Mouse (Mus musculus): ENCODE measurements around the gene Ccm2. TPM values are rescaled to one million over a fixed set of nuclear protein-coding genes. Genes with fewer than 3 reads are reported as not detected.

The Ccm2 gene
- total RNA-seq, 2 experiments from 2014 or later, result 28.3 to 29.6 TPM

DNA sequence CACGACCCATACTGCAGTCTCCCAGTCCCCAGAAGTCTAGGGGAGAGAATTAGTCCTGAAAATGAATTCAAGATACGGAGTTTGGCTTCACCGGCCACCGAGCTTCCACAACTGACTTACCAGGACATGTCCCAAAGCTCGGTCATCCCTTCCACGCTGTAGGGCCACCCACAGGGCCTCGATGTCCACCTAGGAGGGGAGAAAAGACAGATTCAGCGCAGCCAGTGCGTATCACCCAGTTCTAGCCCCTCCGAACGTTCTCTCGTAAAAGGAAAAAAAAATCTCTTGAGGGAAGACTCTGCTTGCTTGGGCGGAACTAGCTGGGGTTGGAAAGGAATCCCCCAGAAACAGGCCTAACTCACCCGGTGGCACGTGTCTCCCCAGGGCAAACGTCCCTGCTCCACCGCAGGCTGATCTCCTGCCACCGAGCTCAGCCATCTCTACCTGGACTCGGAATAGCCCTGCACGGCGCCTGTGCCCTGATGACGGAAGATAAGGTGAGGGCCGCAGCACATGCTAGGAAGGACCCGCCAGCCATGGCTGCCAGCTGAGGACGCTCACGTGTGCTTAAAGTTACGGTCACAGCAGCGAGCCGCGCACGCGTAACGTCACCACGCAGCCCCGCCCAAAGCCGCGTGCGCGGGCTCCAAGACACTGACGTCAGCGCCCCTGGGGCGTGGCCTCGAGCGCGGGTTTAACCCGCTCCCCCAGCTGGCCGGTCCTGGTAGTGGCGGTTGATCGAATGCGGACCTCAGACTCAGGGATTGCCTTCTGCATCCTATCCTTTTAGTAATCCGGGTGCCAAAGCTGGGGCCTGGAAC is 18.3 kb upstream of the Ccm2 start:
- DNase-seq, result peak; percentile 98 to 99
- intact Hi-C loops (cut with DNase I), result loop anchor here (2.0 to 5.0 kb wide), 2 partner anchors 56 to 99 kb away; partner anchors contain the start of gene Tbrg4

DNA sequence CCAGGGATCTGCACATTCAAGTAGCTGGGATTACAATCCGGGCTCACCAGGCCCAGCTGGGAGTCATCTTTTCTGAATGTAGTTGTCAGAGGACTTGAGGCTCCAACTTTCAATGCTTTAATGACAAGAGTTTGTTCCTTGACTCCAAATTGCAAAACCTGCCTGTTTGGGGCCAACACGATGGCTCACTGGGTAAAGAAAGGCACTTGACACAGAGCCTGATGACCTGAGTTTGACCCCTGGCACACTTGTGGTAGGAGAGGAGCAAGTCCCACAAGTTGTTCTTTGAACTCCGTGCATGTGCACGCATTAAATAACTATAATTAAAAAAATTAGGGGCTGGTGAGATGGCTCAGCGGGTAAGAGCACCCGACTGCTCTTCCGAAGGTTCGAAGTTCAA is 16.7 kb upstream of the Ccm2 start:
- DNase-seq, result no peak
- intact Hi-C loops (cut with DNase I), result loop anchor here (2.0 to 5.0 kb wide), 2 partner anchors 57 to 97 kb away; partner anchors contain the start of gene Tbrg4

DNA sequence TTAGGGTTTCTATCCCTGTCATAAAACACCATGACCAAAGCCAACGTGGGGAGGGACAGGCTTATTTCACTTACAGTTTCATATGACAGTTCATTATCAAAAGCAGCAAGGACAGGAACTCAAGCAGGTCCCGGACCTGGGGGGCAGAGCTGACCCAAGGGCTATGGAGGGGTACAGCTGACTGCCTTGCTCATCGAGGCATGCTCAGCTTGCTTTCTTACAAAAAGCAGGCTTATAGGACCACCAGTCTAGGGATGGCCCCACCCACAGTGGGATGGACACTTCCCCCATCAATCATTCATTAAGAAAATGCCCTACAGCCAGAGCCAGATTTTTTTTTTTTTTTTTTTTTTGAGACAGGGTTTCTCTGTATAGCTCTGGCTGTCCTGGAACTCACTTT is 15.9 kb upstream of the Ccm2 start:
- intact Hi-C loops (cut with DNase I), result no loop called here
- no peak for DNase-seq

DNA sequence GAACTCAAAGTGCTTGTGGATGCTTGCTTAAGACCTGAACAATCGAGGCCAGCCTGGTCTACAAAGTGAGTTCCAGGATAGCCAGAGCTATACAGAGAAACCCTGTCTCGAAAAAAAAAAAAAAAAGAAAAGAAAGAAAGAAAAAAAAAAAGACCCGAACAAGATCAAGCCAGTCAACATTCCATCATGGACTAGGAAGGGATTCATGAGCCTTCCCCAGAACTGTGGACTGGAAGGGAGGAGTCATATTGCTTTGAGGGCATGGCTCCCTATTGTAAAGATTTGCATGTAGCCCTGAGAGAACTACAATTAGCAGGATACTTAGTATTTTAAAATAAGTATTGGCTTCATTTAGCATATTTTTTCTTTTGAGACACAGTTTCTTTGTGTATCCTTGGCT is 2.0 kb upstream of the Ccm2 start:
- intact Hi-C loops (cut with DNase I), result loop anchor here (5.0 kb wide), 2 partner anchors 72 to 83 kb away; partner anchors contain the start of gene Tbrg4
- DNase-seq, result no peak

DNA sequence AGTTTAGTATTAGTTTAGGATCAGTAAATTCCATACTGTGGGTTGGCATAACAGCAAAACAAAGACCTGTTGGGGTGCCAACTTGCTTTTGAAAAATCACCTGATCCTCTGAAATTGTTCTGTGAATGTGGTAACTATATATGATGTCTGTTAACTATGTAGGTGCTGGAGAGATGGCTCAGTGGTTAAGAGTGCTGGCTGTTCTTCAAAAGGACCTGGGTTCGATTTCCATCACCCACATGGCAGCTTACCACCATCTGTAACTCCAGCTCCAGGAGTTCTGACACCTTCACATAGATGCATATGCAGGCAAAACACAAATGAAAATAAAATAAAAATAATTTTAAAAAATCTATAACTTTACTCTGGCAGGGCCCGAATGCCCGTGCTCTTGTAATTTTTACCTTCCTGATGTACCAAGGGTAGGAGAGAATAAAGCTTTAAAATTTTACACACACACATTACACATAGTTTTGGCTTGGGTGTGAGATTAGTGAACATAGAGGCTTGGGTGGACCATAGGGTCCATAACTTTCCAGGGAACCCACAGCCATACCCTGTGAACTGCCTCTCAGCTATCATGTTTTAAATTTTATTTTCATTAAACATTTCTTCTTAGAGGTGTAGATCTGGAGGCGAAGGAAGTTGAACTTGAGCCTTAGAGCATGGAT is 1.4 kb upstream of the Ccm2 start:
- intact Hi-C loops (cut with DNase I), result loop anchor here (5.0 kb wide), 2 partner anchors 73 to 82 kb away; partner anchors contain the start of gene Tbrg4
- DNase-seq, result no peak

DNA sequence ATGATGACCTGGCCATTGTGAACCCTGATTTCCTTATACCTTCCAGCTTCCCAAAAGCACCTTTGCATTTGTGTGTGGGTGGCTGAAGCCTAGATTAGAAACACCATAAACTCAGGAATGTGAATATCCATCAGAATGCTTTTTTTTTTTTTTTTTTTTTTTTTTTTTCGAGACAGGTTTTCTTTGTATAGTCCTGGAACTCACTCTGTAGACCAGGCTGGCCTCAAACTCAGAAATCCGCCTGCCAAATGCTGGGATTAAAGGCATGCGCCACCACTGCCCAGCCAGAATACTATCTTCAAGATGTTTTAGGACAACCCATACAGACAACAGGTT is 862 bp upstream of the Ccm2 start:
- intact Hi-C loops (cut with DNase I), result loop anchor here (5.0 kb wide), 2 partner anchors 74 to 81 kb away; partner anchors contain the start of gene Tbrg4
- no peak for DNase-seq

DNA sequence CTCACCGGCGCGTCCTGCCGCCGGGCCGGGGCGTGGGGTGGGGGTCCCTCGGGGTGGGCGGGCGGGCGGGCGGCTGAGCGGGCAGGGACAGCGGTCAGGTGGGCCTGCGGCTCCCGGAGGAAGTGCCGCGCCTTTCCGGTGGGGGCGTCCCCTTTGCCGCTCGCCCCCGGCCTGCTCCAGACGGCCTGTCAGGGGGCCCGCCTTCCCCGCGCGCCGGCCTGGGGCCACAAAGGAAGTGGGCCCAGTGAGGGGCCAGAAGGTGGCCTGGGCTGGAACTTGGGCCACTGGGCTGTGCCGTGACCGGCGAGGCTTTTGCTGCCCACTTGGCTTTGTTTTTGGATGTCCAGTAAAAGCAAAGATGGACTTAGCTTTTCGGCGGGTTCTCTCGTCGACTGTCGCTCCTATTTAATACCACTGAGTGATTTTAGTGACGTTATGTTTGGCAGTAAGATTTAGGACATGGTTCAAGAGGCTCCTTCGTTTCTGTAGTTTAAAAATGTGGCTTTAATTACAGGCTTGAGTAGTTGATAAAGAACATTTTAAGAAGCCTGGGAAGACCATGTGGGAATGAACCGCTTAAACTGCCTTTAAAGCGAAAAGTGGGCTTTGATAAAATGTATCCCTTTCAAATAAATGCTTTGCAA is 472 bp downstream of the Ccm2 start:
- peak; percentile 81 to 84 for DNase-seq
- intact Hi-C loops (cut with DNase I), result loop anchor here (5.0 kb wide), 2 partner anchors 75 to 80 kb away; partner anchors contain the start of gene Tbrg4

DNA sequence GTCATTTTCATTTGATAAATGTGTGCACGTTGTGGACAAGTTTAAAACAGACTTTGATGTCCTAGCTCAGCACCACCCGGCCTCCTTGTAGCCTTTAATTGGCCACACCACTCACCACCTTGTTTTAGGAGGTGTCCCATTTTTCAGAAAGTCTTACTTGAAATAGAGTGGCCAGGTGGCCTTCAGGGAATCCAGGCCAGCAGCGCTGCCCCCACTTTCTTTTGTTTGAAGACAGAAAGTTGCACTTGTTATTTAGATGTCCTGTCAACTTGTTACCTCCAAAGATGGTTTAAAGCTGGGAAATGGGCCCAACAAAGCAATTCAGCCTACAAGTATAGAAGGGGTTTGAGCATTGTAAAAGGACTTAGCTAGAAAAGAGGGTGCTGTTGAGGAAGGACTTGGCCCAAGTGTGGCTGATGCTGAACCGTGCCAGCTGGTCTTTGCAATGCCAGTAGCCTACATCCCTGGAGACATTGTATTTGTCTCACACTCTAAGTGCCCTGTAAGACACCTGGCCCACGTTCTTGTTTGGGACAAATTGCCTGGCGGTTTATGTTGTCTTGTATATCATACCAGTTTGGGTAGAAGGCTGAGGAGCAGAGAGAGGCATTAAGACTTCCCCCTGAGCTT is 1.1 kb downstream of the Ccm2 start:
- peak in 1 of 2 experiments; percentile 13 for DNase-seq
- intact Hi-C loops (cut with DNase I), result loop anchor here (5.0 kb wide), 2 partner anchors 76 to 79 kb away; partner anchors contain the start of gene Tbrg4

DNA sequence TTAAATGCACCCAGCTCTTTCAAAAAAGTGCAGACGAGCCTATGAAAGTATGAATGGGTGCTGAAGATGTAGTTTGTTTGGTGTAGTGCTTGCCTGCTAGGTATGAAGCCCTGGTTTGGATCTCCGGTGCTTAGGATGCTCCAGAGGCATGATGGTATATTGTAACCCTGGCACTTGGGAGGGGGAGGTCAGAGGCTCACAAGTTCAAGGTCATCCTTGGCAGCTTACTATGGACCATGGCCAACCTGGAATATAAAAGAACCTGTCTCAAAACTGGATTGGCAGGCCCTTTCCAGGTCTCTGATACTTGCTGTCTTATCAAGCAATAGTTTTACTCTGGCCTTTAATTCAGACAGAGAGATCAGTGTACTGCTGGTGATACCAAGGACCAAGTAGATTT is 3.1 kb downstream of the Ccm2 start:
- intact Hi-C loops (cut with DNase I), result loop anchor here (5.0 kb wide), 2 partner anchors 77 to 78 kb away; partner anchors contain the start of gene Tbrg4
- DNase-seq, result no peak

DNA sequence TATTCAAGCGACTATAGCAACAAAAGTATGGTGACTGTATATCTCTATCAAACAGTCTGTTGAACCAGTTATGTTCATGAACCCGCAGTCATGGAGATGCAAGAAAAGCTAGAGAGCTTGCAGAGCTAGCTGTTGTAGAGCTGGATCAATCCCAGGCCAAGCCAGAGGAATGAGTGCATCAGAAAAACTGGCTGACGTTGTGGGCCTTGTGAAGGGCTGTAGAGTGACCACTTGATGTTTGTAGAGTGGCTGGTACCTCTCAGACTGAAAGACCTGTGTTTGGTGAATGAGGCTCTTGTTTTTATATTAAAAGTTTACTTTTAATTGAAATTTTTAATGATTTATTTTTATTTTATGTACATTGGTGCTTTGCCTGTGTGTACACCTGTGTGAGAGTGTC is 3.5 kb downstream of the Ccm2 start:
- DNase-seq, result no peak
- intact Hi-C loops (cut with DNase I), result no loop called here

DNA sequence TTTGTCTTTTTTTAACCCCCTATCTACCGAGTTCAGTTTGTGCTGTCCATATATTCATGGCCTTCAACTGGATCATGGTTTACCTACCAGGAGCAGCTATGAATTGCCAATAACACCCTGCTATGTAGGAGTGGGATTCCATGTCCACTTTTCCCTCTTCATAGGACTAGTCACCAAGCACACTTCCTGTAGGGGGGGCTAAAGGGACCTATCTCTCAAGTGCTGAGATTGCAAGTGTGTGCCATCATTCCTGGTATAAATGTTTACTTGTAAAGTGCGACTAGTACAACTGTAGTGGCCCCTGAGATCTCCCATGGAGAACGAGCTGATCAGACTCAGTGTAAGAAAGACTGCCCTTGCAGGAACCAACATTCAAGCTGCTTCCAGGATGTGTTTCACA is 11.5 kb downstream of the Ccm2 start:
- no peak for DNase-seq
- intact Hi-C loops (cut with DNase I), result no loop called here

DNA sequence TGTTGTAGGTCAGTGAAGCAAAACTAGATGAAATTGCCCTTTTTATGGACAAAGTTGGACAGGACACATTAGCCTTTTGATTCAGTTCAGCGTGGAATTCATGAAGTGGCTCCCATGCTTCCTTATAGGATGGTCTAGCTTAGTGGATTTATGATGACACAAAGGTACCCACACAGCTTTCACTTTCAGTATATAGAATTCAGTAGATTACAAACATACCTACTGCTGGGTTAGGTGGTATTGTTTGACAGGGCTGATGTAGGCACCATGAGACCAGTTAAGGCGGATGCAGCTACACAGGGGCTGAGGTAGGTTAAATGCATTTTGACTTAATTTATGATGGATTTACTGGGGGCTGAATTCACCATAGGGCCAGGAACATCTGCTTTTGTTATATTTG is 13.3 kb downstream of the Ccm2 start:
- intact Hi-C loops (cut with DNase I), result no loop called here
- DNase-seq, result no peak

DNA sequence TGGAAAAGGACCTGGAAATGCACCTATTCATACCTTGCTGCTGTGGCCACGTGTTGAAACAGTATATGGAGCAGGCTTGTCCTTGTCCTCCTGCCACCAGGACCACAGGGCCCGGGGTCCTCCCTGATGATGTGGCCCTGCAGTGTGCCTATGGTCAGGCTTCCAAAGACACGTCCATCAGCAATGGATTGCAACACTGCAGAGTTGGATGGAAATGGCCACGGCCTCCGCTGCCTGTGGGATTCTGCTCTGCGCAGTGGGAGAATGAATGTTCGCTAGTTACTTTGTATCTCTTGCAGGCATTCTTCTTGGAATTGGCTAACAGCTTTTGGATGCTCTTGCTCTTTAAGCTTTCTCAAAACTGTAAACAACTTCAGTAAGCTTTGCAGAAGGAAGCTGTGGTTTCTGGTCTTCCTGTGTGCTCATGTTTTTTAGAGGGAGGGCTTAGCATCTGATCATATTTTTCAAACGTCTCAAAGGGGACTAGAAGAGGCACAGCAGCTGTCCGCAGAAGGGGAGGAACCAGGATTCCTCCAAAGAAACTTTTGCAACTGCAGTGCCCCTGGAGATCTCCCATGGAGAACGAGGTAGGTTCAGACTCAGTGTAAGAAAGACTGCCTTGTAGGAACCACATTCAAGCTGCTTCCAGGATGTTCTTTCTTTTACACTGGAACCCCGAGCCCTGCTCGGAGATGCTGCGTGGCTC is 14.1 kb downstream of the Ccm2 start:
- peak; percentile 41 to 42 for DNase-seq
- intact Hi-C loops (cut with DNase I), result no loop called here

DNA sequence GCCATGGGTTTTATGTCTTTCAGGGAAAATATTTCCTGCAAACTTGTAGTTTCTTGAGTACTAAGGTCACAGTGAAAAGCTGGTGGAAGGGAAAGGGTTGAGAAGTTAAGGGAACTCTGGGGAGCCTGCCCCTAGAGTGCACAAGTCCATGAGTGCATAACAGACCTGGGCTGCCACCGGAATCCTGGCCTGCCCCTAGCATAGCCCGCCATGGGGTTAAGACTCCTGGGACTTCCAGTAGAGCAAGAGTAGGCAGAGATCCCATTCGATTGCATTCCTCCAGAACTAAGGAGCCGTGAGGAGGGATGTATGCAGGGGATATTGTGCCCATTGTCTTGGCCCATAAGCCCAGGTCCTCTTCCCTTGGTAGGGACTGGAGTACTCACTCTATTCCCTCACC is 14.8 kb downstream of the Ccm2 start:
- intact Hi-C loops (cut with DNase I), result no loop called here
- no peak for DNase-seq

DNA sequence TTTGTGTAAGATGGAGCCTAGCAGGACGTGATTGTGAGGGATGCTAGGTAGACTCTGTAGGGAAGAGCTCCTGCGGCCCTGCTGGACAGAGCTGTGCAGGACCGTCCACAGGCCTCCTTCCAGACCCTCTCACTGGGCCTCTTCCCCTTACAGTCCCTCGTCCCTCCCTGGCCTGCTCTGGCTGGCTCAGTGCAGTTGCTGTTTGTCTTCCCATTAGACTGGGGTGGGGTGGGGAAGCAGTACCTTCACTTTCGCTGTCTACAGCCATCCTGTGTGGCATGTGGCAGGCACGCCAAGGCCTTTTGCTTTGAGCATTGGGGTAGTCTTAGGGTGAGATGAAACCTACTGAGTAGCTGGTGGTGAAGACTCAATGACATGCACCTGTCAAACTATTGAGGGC is 15.7 kb downstream of the Ccm2 start:
- intact Hi-C loops (cut with DNase I), result no loop called here
- DNase-seq, result no peak

DNA sequence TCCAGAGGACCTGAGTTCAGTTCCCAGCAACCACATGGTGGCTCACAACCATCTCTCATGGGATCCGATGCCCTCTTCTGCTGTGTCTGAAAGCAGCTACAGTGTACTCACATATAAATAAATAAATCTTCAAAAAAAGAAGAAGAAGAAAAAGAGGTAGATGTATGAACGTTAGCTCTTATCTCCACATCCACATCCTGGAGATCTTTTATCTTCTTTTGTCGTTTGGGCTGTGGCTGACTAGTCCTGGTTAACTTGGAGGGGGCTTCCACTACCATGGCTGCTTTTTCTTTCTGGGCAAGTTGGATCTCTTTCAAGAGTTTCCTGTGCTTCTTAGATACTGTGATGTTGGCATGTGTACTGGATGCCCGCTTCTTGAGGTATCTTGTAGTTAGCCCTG is 16.5 kb downstream of the Ccm2 start:
- DNase-seq, result no peak
- intact Hi-C loops (cut with DNase I), result no loop called here

DNA sequence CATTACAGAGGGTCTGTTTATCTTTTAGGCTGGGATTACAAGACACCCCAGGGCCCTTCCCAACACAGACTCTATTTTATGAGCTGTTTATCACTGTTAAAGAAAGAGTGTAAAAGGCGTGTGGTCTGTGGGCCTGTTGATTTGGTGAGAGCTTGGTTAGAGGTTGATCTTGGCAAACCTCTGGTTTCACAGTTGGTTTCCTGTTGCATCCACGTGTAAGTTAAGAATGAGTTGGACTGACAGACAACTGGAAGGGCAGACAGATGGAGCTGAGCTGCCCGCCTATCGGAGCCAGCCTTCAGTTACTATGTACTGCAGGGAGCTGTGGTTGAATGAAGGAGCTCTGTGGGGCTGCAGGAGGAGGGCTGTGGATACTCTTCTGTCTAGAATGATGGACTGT is 19.8 kb downstream of the Ccm2 start:
- DNase-seq, result no peak
- intact Hi-C loops (cut with DNase I), result no loop called here

DNA sequence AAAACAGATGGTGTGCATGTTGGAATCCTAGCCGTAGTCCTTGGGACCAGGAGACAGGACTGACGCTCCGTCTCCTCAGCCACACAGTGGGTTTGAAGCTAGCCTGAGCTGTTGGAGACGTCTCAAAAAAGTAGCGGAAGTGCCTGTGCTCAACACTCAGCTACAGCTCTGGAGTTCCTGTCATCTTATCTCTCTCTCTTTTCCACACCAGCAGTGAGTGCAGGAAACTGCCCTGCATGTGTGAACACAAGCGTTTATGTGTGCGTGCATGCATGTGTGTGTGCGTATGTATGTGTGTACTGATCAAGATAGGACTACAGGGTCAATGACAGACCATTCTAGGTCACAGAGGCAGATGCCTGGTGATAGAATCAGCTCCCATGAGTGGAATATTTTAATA is 21.3 kb downstream of the Ccm2 start:
- intact Hi-C loops (cut with DNase I), result no loop called here
- no peak for DNase-seq

DNA sequence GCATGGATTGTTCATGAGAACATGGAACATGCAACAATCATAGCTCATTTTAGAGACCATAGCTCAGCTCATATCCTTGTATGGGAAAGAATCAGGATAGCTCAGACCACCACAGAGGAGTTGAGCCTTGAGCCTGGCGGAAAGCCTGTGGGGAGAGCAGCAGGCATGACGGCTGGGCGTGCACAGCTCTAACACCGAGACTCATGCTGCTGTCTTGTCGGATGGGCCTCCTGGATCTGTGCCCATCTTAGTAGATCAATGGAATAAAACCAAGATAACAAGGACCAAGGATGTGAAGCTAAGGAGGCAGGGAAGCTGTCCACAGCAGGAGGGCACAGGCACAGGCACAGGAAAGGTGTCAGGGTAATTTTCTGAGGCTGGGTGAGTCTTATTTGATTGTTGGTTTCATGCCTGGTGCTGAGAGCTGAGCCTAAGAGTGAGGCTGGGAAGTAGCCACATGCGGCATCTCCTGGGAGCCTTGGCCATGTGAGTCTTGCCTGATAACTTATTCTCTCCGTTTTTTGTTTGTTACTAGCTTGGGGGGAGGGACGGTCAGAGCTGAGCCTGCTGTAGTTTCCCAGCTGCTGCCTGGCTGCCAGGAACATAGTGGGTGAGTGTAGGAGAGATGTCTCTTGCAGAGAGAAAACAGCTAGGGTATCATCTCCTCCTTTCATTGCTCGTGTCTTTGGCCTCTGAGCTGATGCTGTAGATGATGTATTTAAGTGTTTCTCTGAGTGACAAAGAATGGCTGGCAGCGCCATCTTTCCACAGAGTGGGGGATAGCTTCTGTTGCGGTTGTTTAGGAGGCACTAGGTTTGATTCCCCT is 22.1 kb downstream of the Ccm2 start:
- DNase-seq, result peak; percentile 55 to 59
- intact Hi-C loops (cut with DNase I), result no loop called here
